Mouse (Mus musculus) spleen, adult 18-20 months (tissue): ENCODE measurements around the gene Gja4.

Source experiments
- DNase-seq, 2 experiments: peaks; one replicate each; pipeline ENCODE4 v3.0.0; 2022; ENCODE audit warnings: mixed read lengths in 2 of 2

The Gja4 gene

GRCm38 (mm10) chr4:127313861-127314260 lies at the start of gene Gja4:
Gja4 (minus strand) TSS chr4:127314039.
- peak; percentile 21 to 45 for DNase-seq

GRCm38 (mm10) chr4:127363331-127363730 lies 49.5 kb upstream of the Gja4 start:
- no peak for DNase-seq

GRCm38 (mm10) chr4:127362520-127362919 lies 48.7 kb upstream of the Gja4 start:
- DNase-seq, result no peak

GRCm38 (mm10) chr4:127358018-127358417 lies 44.2 kb upstream of the Gja4 start, which contains the start of gene Gjb5:
Gjb5 (minus strand) TSS chr4:127358181.
- no peak for DNase-seq

- DNase-seq, result no peak
Measured at GRCm38 (mm10) chr4:127354506-127355485, 41.0 kb upstream of the Gja4 start.

GRCm38 (mm10) chr4:127353951-127354438 lies 40.2 kb upstream of the Gja4 start, which contains the start of gene Gjb4:
Gjb4 (minus strand) TSS chr4:127354081.
- no peak for DNase-seq

GRCm38 (mm10) chr4:127352594-127352993 lies 38.8 kb upstream of the Gja4 start:
- DNase-seq, result no peak

- no peak for DNase-seq
Measured at GRCm38 (mm10) chr4:127349560-127350300, 35.9 kb upstream of the Gja4 start.

- no peak for DNase-seq
Measured at GRCm38 (mm10) chr4:127345000-127345399, 31.2 kb upstream of the Gja4 start.

- DNase-seq, result no peak
Measured at GRCm38 (mm10) chr4:127341372-127341771, 27.5 kb upstream of the Gja4 start.

- DNase-seq, result no peak
Measured at GRCm38 (mm10) chr4:127337668-127338067, 23.8 kb upstream of the Gja4 start.

- DNase-seq, result no peak
Measured at GRCm38 (mm10) chr4:127334870-127335504, 21.1 kb upstream of the Gja4 start.

GRCm38 (mm10) chr4:127331171-127331570 lies 17.3 kb upstream of the Gja4 start:
- no peak for DNase-seq

- no peak for DNase-seq
Measured at GRCm38 (mm10) chr4:127330181-127331100, 16.6 kb upstream of the Gja4 start, which contains the start of gene Gjb3. Gjb3 (minus strand) TSS chr4:127330844.

GRCm38 (mm10) chr4:127329751-127330150 lies 15.9 kb upstream of the Gja4 start:
- DNase-seq, result no peak

- DNase-seq, result no peak
Measured at GRCm38 (mm10) chr4:127329046-127329445, 15.2 kb upstream of the Gja4 start.

GRCm38 (mm10) chr4:127328378-127328777 lies 14.5 kb upstream of the Gja4 start:
- no peak for DNase-seq

- DNase-seq, result no peak
Measured at GRCm38 (mm10) chr4:127327749-127328148, 13.9 kb upstream of the Gja4 start.

- no peak for DNase-seq
Measured at GRCm38 (mm10) chr4:127327258-127327657, 13.4 kb upstream of the Gja4 start.

GRCm38 (mm10) chr4:127325276-127325675 lies 11.4 kb upstream of the Gja4 start:
- no peak for DNase-seq

GRCm38 (mm10) chr4:127324759-127325158 lies 10.9 kb upstream of the Gja4 start:
- DNase-seq, result peak in 1 of 2 experiments; percentile 64

GRCm38 (mm10) chr4:127324296-127324695 lies 10.5 kb upstream of the Gja4 start:
- DNase-seq, result no peak
